Mouse (Mus musculus): ENCODE measurements at regions not wholly inside any gene's neighbourhood (a gene's known extent, or its start where the extent isn't known, plus 50 kb on each side); places are given as distances from the start of the nearest gene placed in this dataset.
"Not testable (repeated sequence)": the region's sequence is repeated elsewhere in the genome, so short reads cannot be mapped to it uniquely, and the experiment has no call there.

DNA sequence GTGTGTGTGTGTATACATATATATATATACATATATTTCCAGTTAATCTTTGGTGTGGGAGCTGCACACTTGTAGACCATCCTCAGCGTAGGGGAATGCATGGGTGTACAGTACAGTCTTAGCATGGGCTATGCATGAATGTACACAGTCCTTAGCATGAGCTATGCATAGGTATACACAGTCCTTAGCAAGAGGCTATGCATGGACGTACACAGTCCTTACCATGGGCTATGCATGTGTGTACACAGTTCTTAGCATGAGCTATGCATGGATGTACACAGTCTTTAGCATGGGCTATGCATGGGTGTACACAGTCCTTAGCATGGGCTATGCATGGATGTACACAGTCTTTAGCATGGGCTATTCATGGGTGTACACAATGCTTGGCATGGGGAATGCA, 70.5 kb downstream of the Rchy1 start:
- no peak for DNase-seq

DNA sequence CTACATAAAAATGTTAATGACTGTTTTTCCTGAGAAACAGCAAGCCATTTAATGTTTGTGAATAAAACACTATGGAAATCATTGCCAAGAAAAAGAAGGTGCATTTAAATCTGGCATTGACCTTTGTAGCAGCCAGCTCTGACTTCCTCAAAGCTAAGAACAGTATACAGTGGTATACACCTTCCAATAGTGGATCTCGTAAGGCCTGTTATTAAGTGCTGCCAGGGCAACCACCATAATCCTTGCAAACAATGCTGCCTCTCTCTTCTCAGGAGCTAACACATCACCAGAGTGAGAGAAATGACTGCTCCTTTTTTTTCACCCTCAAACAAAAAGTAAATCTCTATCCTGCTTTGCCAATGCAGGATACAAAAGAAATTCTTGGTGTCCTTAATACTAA, 81.1 kb downstream of the Rchy1 start:
- DNase-seq: no peak

DNA sequence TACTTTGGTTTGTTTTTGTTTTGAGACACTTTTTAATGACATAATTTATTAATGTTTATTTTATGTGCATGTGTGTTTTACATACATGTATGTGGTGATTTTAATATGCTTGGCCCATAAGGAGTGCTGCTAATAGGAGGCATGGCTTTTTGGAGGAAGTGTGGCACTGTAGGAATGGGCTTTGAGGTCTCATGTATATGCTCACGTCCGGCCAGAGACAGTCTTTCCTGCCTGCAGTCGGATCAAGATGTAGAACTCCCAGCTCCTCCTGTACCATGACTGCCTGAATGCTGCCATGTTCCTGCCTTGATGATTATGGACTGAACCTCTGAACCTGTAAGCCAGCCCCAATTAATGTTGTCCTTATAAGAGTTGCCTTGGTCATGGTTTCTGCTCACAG, 82.6 kb downstream of the Rchy1 start:
- DNase-seq: no peak

DNA sequence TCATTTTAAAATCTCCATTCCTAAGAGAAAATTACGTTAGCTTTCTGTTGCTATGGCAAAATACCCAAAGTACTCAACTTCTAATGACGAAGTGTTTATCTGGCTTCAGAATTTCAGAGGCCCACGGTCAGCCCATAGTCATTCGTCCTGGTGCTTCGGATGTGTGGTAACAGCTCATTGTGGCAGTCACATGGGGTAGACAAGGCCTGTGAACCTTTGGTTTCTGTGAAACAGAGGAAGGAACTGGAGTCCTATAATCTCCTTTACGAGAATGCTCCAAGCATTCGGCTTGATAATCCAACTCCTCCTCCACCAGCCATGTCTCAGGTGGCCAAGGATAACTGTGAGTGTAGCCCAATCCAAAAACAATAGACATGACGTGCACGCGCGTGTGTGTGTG, 84.2 kb downstream of the Rchy1 start:
- no peak for DNase-seq

DNA sequence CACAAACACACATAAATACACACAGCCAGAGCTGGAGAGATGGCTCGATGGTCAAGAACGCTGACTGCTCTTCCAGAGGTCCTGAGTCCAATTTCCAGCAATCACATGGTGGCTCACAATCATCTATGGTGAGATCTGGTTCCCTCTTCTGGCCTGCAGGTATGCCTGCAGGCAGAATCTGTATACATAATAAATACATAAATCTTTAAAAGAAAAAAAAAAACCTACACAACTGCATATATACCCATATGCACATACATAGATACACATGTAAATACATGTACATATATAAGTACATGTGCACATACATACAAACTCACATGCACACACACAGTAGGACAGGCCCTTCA, 86.2 kb downstream of the Rchy1 start:
- no peak for DNase-seq

DNA sequence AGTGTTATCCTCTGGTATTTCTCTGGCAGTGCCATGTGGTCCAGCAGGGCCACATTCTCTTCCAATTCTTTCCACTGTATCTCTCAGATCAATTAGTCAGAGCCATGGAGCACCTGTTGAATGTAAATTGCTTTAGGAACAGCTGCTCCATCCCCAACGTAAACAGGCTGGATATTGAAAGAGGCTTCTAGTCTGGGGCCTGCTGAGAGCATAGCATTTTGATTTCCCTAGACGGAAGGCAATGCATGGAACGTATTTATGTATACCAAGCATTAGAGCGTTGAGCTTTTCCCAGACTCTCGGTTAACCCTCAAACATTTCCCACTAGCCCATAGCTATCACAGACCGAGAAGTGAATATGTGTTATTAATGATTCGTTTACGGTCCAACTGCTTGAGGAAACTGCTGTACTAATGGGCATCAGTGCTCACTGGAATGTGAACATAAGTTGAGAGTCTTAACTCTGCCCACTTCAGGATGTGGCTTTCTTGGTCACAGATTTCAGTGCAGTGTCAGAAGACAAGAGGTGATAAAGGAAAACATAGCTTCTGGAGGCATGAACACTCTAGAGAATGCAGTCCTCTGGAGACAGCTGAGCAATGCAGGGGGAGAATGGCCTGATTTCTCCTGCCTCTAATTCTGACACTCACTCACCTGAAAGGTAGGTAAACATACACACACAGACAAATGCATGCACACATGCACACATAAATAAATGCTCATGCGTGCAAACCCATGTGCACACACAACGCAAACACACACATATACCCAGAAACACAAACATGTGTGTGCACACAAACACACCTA, 86.8 kb downstream of the Rchy1 start:
- DNase-seq: no peak

DNA sequence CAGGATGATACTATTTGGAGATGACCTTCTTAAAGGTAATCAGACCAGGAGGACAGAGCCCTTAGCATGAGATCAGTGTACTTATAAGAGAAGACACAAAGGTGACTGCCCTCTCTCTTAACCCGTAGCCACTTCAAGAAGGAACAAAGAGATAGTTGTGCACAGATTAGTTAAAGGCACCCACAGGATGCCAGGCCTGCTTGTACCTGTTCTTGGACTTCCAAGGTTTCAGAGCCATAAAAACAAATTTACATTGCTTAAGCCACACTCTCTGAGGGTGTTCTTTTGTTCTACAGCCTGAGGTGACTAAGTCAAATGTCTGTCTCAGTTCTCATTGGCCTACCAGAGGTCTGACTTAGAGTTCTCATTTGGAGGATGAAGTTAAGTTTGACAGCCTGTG, 90.1 kb downstream of the Rchy1 start:
- DNase-seq: no peak

DNA sequence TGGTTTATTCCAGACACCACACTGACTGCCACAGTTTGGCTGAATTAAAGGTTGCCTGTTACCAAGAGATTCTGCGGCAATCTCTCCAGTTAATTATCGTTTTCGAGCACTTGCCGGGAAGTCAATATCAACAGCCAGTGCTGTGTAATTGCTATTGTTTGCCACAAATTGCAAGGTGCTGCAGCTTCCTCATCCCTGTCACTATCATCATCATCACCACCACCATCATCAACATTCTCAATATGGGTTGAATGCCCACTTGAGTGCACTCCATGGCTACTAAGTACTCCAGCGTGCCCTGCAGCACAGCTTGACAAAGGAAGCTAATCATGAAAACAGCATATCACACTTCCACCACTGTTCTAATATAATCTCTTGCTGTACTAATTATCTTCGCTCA, 93.1 kb downstream of the Rchy1 start:
- DNase-seq: no peak

DNA sequence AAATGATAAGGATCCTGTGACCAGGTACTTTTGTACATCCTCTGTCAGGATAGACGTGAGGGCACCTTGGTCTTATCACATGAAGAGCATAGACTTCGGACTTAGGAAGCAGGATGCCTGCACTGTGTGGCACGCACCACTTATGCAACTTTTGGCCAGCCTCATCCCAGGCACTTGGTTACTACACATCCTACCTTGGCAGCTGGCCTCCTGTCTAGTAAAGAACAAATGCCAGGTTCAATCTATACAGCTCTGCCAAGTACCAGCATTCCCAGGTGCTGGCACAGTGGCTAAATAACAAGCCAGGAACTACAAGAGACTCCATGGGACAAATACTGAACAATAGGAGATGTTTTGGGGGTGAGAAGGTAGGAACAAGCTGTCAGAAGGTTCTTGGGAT, 96.7 kb downstream of the Rchy1 start:
- DNase-seq: peak in 1 of 2 experiments; percentile 7

DNA sequence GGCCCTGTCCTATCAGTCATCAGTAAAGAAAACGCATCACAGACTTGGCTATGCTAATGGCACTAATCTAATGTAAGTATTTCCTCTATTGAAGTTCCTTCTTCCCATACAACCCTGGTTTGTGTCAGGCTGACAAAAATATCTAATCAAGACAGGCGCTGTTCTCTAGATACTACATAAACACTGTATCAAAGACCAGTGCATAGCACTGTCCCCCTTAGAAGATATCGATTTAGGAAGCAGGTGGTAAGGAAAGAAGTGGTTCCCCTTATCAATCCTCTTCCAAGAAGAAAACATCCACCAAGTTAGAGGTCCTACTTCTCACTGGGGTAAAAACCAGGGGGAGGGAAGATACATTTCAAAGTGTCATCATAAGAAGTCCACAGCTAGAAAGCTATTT, 97.5 kb downstream of the Rchy1 start:
- no peak for DNase-seq

DNA sequence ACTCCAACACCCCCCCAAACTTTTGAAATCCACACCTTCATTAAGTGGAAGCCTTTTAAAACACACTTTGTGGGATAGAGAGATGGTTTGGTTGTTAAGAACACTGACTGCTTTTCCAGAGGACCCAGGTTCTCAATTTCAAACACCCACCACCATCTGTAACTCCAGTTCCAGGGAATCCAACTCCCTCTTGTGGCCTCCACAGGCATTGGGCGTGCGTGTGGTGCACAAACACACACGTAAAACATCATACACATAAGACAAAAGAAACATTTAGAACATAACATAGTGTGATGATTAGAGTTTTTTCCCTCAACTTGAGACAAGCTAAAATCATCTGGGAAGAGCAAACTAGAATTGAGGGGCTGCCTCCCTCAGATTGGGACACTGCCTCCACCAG, 100.0 kb downstream of the Rchy1 start:
- DNase-seq: no peak

DNA sequence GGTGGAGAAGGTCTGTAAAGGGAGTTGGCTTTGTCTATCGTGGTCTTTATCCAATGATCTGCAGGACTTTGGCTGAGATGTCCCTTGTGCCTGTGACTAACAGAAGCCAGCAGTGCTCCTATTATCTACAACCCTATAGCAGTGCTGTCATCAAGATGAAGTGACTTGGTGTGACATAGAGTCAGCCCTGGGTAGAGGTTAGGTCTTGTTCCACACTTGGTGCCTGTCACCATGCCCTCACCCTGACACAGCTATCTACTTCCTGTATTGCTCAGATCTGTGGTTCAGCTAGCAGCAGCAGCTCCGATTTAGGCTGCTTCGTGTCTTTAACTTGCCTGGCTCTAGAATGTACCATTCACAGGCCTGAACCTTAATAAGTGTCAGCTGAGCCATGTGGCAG, 100.6 kb downstream of the Rchy1 start:
- no peak for DNase-seq

DNA sequence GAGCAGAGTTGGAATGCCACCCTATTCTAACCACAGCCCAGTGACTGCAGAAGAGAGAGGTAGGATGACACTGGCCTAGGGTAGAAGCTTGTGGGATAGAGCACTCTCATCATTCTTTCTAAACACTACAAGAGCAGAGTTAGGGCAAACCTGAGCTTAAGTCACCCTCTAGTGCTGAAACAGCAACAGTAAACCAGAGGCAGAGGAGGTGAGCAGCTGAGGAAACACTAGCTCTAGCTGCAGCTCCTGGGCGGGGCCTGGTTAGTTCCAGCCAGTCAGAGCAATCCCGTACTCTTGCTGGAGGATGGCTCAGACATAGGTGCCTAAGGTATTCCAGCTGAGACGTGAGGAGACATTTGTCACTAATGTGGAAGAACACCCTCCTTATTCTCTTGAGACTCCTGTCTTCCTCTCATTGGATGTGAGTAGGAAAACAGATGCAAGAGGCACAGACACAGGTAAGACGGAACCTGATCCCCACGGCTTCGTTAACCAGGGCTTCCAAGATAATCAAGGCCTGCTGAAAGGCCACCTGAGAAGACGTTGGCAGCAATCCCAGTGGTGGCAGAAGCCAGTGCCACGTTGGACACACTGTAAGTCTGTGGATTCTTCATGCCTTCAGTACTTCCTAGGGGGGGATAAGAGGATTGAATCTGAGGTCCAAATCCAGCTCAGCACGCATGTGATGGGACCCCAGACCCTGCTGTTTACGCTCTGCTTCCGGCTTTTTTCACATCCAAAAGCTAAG, 101.3 kb downstream of the Rchy1 start:
- peak; percentile 23 to 30 for DNase-seq

DNA sequence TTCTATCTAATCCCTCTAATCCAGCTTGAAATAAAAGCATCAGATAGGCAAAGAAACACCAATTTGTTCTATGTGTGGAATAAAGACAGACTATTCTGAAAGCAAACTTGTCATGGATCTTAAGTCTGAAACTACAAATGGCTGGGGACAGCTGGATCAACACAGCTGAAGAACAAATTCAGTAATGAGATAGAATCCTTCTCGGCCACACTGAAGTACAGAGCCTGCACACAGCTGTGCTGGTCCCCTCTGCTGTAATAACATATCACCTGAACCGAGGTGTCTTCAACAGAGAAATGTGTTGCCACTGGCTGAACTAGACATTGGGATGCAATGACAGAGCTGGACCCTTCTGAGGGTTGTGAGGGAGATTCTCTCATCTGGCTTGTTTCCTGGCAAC, 102.4 kb downstream of the Rchy1 start:
- DNase-seq: no peak

DNA sequence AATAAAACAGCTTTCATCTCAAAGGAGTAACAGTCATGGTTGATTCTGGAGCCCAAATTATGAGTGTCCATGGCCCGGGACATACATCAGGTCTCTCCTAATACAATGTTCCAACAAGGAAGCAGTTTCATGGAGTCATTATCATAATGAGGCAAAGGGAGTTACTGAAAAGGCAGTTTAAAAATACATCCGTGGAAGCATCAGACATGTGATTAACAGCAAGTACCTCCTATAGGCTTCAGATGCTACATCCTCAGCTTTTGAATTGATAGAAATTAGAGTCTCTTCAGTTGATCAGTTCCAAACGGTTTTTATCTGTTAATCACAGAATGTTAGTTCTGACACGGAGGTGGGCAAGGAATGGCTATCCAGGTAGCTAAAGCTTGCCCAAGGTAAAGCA, 110.5 kb downstream of the Rchy1 start:
- no peak for DNase-seq

DNA sequence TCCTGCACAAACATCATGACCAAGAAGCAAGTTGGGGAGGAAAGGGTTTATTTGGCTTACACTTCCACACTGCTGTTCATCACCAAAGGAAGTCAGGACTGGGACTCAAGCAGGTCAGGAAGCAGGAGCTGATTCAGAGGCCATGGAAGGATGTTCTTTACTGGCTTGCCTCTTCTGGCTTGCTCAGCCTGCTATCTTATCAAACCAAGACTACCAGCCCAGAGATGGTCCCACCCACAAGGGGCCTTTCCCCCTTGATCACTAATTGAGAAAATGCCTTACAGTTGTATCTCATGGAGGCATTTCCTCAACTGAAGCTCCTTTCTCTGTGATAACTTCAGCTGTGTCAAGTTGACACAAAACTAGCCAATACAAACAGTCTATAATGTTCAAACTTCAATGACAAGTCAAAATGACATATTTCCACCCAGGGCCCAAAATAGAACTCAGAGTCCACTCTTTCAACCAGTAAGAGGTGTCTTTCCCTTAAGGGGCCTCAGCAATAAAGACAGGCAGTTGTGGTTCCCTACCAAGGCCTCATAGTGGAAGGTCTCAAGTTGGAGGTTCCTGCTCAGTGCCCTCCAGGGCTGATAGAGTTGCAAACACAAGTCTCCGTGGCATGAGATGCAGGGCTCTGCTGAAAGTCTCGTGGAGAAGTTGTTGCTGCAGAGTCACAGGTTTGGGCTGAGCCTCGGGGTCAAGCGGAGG, 111.9 kb downstream of the Rchy1 start:
- DNase-seq: not testable (repeated sequence)

DNA sequence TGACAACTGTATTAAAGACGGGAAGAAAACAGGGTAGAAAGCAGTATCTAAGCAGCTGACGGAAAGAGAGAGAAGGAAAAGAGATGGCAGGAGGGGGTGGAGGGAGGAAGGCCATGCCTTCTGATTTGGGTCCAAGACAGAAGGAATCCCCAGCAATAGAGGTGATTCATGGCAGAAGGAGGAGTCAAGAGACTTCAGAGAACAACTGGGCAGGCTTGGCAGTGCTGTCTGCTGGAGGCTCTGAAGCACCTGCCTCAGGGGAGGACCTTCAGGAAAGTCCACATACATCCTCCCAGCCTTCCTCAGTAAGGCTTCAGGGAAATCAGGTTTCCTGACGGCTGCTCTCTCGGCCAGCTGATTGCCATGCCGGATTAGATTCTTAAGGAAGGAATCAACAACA, 112.4 kb downstream of the Rchy1 start:
- no peak for DNase-seq

DNA sequence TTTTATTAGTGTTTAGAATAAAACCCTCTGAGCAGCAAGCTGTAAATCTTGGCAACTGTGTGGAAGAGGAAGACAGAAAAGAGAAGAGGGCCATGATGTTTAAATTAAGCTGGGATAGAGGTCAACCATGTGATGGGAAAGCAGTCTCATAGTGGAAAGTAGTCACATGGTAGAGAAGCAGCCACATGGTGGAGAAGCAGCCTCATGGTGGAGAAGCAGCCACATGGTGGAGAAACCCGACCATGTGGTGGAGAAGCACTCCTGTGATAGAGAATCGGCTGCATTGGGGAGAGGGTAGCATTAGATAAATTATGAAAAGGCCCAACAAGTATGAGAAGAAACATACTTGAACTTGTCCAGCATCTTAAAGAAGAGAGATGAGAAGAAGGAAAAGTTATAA, 113.3 kb downstream of the Rchy1 start:
- DNase-seq: no peak

DNA sequence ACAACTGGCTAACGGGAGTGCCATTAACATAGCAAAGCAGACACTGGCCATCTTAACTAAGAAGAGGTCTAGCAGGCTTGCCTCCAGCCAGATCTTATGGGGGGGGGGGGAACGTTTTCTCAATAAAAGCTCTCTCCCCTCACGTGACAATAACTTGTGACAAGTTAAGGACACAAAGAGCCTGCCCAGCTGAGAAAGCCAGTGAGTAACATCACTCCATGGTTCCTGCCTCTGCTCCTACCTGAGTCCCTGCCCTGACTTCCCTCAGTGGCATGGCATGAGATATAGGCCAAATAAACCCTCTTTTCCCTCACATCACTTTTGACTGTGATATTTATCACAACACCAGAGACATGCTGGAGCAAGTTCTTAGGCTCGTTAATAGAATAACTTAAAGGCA, 113.8 kb downstream of the Rchy1 start:
- DNase-seq: no peak

DNA sequence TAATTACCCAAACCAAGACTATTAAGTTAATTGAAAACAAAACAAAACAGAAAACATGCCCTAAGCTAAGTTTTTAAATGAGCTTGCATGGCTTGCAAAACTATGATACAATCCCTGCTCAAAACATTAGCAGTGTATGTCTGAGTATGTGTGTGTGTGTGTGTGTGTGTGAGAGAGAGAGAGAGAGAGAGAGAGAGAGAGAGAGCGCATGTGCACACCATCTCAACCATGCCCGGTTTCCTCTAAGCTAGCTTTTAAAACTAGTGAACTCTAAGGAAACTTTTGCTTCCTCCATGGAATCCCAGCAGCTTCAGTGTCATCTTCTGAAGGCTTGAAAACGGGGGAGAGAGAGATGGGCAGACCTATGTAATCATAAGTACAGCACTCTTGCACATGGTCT, 114.3 kb downstream of the Rchy1 start:
- no peak for DNase-seq

DNA sequence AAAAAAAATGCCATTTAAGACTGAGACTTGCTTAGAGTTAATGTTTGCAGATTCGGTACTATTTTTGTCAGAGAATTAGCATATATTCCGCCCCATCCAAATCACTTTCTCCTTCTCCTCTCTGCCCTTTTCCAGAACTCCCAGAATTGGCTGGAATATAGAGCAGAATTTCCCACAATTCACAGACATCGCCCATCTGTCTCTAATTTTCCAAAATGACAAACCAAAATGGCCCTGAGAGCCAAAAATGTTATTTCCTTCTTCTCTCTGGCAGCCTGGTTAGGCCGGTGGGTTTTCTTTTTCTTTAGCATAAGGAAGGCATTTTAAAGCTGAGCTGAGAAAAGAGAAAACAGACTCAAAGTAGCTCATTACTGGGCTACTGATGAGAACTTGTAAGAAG, 119.8 kb downstream of the Rchy1 start:
- no peak for DNase-seq

DNA sequence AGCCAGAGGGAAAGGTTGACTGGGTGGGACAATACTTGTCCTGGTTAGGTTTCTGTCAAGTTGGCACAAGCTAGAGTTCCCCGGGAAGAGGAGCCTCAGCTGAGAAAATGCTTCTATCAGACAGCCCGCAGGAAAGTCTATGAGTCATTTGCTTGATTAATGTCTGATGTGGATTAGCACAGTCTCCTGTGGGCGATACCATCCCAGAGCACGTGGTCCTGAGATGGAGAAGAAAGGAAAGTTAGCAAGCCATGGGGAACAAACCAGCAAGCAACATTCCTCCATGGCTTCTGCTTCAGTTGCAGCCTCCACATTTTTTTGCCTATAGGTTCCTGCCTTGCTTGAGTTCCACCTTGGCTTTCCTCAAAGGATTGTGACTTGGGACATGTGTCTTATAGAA, 121.8 kb downstream of the Rchy1 start:
- DNase-seq: no peak

DNA sequence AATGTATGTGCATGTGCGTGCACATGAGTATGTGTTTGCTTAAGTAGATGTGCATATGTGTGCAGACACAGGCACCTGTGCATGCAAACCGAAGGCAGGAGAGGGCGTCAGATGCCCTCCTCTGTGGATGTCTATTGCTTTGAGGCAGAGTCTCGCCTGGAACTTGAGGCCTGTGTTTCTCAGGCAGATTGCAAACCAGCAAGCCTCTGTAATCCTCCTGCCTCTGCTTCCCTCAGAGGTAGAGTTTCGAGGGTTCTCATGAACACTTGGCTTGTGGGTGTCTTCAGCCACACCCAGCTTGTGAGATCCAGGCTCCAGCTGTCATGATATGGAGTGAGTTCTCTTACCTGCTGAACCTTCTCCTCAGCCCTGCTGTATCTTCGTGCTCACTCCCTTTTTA, 134.4 kb downstream of the Rchy1 start:
- DNase-seq: no peak

DNA sequence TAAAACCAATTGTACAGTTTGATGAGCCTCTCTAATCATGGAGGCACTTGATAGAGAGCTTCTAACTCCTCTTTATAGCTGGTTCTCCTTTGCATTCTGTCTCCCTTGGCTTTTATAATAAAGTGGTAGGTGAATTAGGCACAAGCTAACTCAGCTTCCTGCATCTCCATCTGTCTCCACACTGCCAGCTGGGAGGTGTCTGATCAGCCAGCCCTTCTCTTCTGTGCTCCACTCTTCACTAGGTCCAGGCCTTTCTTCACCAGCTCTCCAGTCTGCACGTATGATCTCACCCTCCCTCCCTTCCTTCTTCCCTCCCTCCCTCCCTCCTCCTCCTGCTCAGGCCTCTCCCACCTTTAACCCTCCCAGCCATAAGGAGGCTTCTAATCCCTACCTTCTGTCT, 136.2 kb downstream of the Rchy1 start:
- DNase-seq: no peak
